Mouse (Mus musculus) G1E (cell line): Measurements from ENCODE around the gene Ube2v1. TPM values are rescaled to one million over a fixed set of nuclear protein-coding genes. Genes with fewer than 3 reads are reported as not detected.

Experiments used
- ATAC-seq: 2 replicates; pipeline ENCODE4 v1.8.0; 2016; ENCODE audit warnings: mild to moderate bottlenecking; ENCODE audit not compliant: insufficient number of reproducible peaks, poor library complexity, low FRiP score, severe bottlenecking; ENCODE audit errors: extremely low read depth
- DNase-seq: peaks from one replicate; pipeline ENCODE4 v3.0.0; 2012; ENCODE audit warnings: low spot score
- H3K27me3 ChIP-seq: 2 replicates; pipeline ENCODE4 v1.6.1; 2012; ENCODE audit warnings: mild to moderate bottlenecking, low read length, inconsistent platforms; ENCODE audit not compliant: insufficient read depth
- H3K36me3 ChIP-seq: replicated peaks from 2 replicates; pipeline ENCODE3; 2012; ENCODE audit warnings: mild to moderate bottlenecking, inconsistent platforms
- H3K4me1 ChIP-seq: 2 replicates; pipeline ENCODE4 v1.6.1; 2012; ENCODE audit warnings: low read depth, low read length, inconsistent platforms, mixed read lengths; ENCODE audit not compliant: insufficient read depth
- H3K4me3 ChIP-seq: 2 replicates; pipeline ENCODE4 v1.5.1; 2012; ENCODE audit warnings: low read depth, mild to moderate bottlenecking, inconsistent platforms, low read length, moderate library complexity, mixed read lengths
- H3K9me3 ChIP-seq: replicated peaks from 2 replicates; pipeline ENCODE4 v1.6.1; 2012; ENCODE audit warnings: inconsistent platforms
- CTCF ChIP-seq: IDR thresholded peaks from 2 replicates; pipeline ENCODE4 v1.5.1; 2012; ENCODE audit warnings: low read depth, low read length, inconsistent platforms, mixed read lengths
- GATA1 ChIP-seq: IDR thresholded peaks from 2 replicates; pipeline ENCODE4 v1.6.1; 2012; ENCODE audit warnings: borderline replicate concordance, low read length, inconsistent platforms, mixed read lengths
- GATA2 ChIP-seq: IDR thresholded peaks from 2 replicates; pipeline ENCODE4 v1.6.1; 2012; ENCODE audit warnings: low read depth, low read length, inconsistent platforms, borderline replicate concordance
- POLR2AphosphoS5 ChIP-seq: IDR thresholded peaks from 2 replicates; pipeline ENCODE4 v1.6.1; 2012; ENCODE audit warnings: low read depth, low read length, inconsistent platforms; ENCODE audit not compliant: insufficient replicate concordance
- TAL1 ChIP-seq: conservative IDR thresholded peaks from 2 replicates; pipeline ENCODE4 v1.6.1; 2012; ENCODE audit warnings: low read depth, low read length, inconsistent platforms, mixed read lengths
- polyA plus RNA-seq: library from polyadenylated mRNA; stranded (reverse); fragments of >175 nt; gene quantifications from 2 replicates; pipeline ENCODE4 v1.2.3, GENCODE M21; 2012
- total RNA-seq, 2 experiments: library from RNA; stranded (forward) in 1 of 2; stranded (reverse) in 1 of 2; fragments of 200-1000 nt in 1 of 2; fragments of >200 nt in 1 of 2; fragmentation: Nextera tagmentation in 1 of 2; gene quantifications; 2 replicates each; pipeline ENCODE4 v1.2.3; 2014 to 2017

Ube2v1 gene
- total and polyA plus RNA-seq, 3 experiments: 83.9 to 203 (median 149) TPM

- H3K4me3 ChIP-seq: no peak overlapping the region
- ATAC-seq: no peak
- TF ChIP-seq POLR2AphosphoS5 (no peak), GATA2 (no peak), GATA1 (no peak), TAL1 (no peak), CTCF (no peak)
Measured at GRCm38 (mm10) chr2:167671101-167671633, 39.3 kb upstream of the Ube2v1 start.

DNA sequence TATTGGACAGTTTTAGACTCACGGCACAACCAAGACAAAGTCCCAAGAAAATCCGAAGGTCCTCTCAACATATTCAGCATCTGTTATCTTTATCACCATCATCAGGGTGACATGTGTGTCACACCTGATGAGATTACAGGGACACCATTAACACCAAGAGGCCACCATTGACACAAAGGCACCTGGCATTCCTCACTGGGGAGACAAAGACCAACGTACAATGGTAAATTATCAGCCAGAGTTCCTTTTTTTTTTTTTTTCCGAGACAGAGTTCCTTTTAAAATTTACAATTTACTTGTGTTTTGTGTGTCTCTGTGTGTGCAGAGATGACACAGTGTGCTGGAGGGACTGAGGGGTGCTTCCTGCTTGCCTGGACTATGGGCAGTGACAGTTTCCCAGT lies 37.5 kb upstream of the Ube2v1 start:
- TF ChIP-seq POLR2AphosphoS5 (no peak), GATA2 (no peak), TAL1 (no peak)
- H3K27me3 ChIP-seq: peaks cover 25% of the 10 kb centered on the region
- ATAC-seq (no peak), DNase-seq (no peak)
- no peaks in the 10 kb centered on the region for H3K9me3 ChIP-seq
- peaks cover 2% of the 10 kb centered on the region for H3K36me3 ChIP-seq
- H3K4me3 ChIP-seq: no peak overlapping the region
- peaks cover 16% of the 10 kb centered on the region for H3K4me1 ChIP-seq

More at GRCm38 (mm10) chr2:167671101-167671633, 39.3 kb upstream of the Ube2v1 start:
- peaks cover 19% of the 10 kb centered on the region for H3K4me1 ChIP-seq
- DNase-seq: no peak
- peaks cover 18% of the 10 kb centered on the region for H3K27me3 ChIP-seq
- peaks cover 4% of the 10 kb centered on the region for H3K36me3 ChIP-seq
- H3K9me3 ChIP-seq: no peaks in the 10 kb centered on the region

DNA sequence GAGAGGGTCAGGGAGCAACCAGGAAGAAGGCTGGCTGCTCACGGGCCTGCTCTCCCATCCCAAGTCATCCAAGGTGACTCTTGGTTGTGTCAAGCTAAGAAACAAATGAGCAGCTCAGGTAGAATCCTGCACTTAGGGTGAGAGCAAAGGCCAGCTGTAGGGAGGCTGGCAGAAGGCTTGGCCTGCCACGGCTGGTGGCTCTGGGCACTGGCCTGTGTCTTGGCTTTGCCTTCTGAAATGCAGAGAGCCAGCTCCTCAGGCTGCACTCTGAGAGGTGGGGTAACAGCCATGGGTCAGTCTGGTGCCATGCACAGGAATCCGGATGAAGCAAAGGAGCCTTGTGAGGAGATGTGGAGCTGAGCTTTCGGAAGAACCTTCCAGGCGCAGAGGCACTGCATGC lies 36.5 kb upstream of the Ube2v1 start:
- TF ChIP-seq TAL1 (no peak), POLR2AphosphoS5 (no peak), GATA2 (no peak), GATA1 (no peak)
- Histone ChIP-seq H3K27me3 (peaks cover 25% of the 10 kb centered on the region), H3K4me3 (no peak overlapping the region), H3K4me1 (peaks cover 14% of the 10 kb centered on the region), H3K9me3 (no peaks in the 10 kb centered on the region), H3K36me3 (no peaks in the 10 kb centered on the region)
- DNase-seq (no peak), ATAC-seq (no peak)

GRCm38 (mm10) chr2:167665972-167666713 lies 34.2 kb upstream of the Ube2v1 start:
- Histone ChIP-seq H3K36me3 (no peaks in the 10 kb centered on the region), H3K4me1 (peaks cover 13% of the 10 kb centered on the region), H3K4me3 (no peak overlapping the region), H3K9me3 (no peaks in the 10 kb centered on the region), H3K27me3 (peaks cover 27% of the 10 kb centered on the region)
- ATAC-seq (no peak), DNase-seq (no peak)
- TF ChIP-seq CTCF: no peak
- no peak for TF ChIP-seq GATA2
- no peak for TF ChIP-seq POLR2AphosphoS5
- no peak for TF ChIP-seq GATA1
- no peak for TF ChIP-seq TAL1

GRCm38 (mm10) chr2:167662713-167663112 lies 30.8 kb upstream of the Ube2v1 start:
- H3K4me3 ChIP-seq: no peak overlapping the region; the same call in 1 of the 2 replicates
- ATAC-seq: no peak

DNA sequence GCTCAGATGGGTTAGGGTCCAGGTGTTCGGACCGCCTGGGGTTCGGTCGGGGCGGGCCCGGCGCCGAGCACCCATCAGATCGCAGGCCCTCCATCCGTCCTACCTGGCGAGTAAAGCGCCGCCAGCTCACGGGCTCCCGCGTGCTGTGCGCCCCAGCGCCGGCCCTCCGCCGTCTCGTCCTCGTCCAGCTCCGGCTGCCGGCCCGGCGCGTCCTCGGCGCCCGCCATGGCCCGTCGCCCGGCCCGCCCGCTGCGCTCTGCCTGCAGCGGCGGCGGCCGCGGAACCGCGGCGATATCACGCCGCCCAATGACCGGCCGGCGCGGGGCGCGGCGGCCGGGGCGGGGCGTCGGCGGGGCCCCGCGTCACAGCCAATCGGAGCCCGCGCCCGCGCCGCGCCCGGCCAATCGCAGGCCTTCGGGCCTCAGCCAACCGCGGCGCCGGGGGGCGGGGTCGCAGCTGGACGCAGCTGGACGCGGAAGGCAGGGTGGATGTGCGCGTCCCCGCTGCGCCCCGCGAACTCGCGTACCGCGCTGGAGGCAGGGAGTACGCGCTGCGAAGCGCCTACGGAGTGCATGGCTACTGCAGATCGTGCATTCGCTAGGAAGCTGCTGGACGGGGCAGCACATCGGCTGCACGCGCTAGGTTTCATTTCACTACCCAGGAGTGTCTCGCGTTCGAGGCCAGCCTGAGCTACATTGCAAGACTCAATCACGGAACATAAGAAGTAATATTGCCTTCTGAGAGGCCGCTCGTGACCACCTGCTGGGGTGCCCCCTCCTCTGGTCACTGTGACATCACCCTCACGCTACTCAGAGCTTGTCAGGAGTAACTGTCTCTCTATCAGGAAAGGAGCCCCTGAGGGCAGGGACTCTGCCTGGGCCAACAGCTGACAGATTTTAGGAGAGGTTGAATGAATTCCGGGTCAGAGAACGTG lies 29.6 kb upstream of the Ube2v1 start, which contains the start of gene Gm20431:
Gm20431 (minus strand) TSS at position 227 of the 934 bp plus-strand sequence.
- H3K36me3 ChIP-seq: peaks cover 38% of the 10 kb centered on the region
- peaks cover 44% of the 10 kb centered on the region for H3K4me1 ChIP-seq
- H3K27me3 ChIP-seq: peaks cover 16% of the 10 kb centered on the region
- TF ChIP-seq CTCF (no peak), POLR2AphosphoS5 (no peak), GATA1 (no peak), TAL1 (no peak), GATA2 (no peak)
- H3K9me3 ChIP-seq: no peaks in the 10 kb centered on the region
- H3K4me3 ChIP-seq: peak within 1 kb of the TSS; percentile 90
- peak; percentile 83 for ATAC-seq
- peak; percentile 100 for DNase-seq

More at GRCm38 (mm10) chr2:167662713-167663112, 30.8 kb upstream of the Ube2v1 start:
- Histone ChIP-seq H3K36me3 (peaks cover 26% of the 10 kb centered on the region), H3K4me1 (peaks cover 38% of the 10 kb centered on the region), H3K9me3 (no peaks in the 10 kb centered on the region), H3K27me3 (peaks cover 20% of the 10 kb centered on the region)
- DNase-seq: no peak
- TF ChIP-seq GATA1 (no peak), POLR2AphosphoS5 (no peak), TAL1 (no peak), GATA2 (no peak), CTCF (no peak)
